Mouse (Mus musculus): ENCODE measurements at regions not wholly inside any gene's neighbourhood (a gene's known extent, or its start where the extent isn't known, plus 50 kb on each side); places are given as distances from the start of the nearest gene placed in this dataset.

DNA sequence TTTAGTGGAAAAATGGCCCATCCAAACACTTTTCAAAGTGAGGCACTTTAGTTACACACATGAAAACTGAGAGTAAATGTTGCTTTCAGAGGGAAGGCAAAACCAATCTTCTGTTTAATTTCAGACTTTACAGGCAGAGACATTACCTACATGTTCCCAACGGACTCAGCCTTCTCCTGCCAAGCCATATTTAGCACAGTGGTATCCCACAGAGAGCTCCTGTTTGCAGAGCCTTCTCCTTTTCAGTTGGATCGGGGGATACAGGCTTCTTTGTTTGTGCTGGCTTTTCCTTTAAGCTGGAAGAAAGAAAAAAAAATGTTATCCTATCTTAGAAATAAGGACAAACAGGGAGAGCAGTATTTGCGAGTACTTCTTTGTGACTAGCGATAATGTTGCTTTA is 254.3 kb downstream of the Bckdhb start:
- no peak for TF ChIP-seq CTCF (IDR thresholded peaks at IDR 0.05; ENCODE audit: control insufficient read depth, insufficient read depth, low read length)
- no peak for TF ChIP-seq POLR2A (IDR thresholded peaks at IDR 0.05; ENCODE audit: borderline replicate concordance, control insufficient read depth, low read depth, low read length)
